In the genomic region with DNA sequence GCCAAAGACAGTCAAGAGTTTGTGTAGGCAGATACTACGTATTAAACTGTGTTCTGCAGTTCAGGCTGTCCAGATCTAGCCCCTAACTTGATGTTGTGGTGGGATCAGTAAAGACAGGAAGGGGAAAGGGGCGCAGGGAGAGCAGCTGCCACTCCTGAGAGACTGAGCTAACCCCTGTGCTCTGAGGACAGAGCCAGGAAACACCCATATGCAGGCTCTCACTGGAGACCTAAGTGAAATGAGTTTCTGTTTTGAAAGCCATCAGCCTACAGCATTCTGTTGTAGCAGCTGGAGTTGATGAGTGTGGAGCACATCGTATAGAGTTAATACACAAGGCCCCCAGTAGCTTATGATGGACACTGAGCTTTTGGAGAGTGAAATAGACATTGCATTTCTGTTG, we compare ENCODE assay signal across 28 mouse cellular contexts.
A peak's percentile ranks its signal among the peaks of the same experiment; 100 is the strongest.
DNase-seq lines count a peak whose midpoint lies in the region; ATAC-seq and TF ChIP-seq lines count a peak whose summit lies in the region.
"Had no signal": no experiment of that assay in that cellular context is flagged by ENCODE, and none has a peak within 500 bp of the region (broad histone marks: within the 10 kb centered on the region; RNA-seq: fewer than 3 reads in every experiment).

No protein-coding gene starts in this region.

- no peak for TF ChIP-seq POLR2A in liver, adult 2 months (IDR thresholded peaks at IDR 0.05; ENCODE audit: extremely low read depth, insufficient read depth, low read length)

- ATAC-seq in CD4-positive, CD25-positive, alpha-beta regulatory T cell, adult 4 months = peak; percentile 56
- ATAC-seq in hematopoietic stem cell, adult 5-6 weeks (replicated peaks in 1 of 2; ENCODE audit: insufficient read depth in 1 of 2, low FRiP score in 2 of 2, low TSS enrichment in 1 of 2, low read depth in 1 of 2, poor library complexity in 2 of 2, severe bottlenecking in 2 of 2) = peak; percentile 53 to 69; a peak in 3 of 4 replicates
- ATAC-seq in midbrain, postnatal 0 days (ENCODE audit: low FRiP score) = no peak
- ATAC-seq: forebrain, embryonic 16.5 days; hindbrain, embryonic 16.5 days; intestine, embryonic 15.5 days had no signal

- H3K4me1 ChIP-seq in liver, adult 2 months (ENCODE audit: control insufficient read depth, insufficient read depth, low read length) = peaks cover 19% of the 10 kb centered on the region
- no peaks in the 10 kb centered on the region for H3K4me1 ChIP-seq in midbrain, postnatal 0 days (ENCODE audit: insufficient read depth, low read length)

- peak overlapping the region; percentile 27; the same call in 1 of the 2 replicates for H3K4me3 ChIP-seq in liver, adult 2 months (ENCODE audit: insufficient read depth, low read depth, low read length)
- no peak overlapping the region for H3K4me3 ChIP-seq in midbrain, postnatal 0 days (ENCODE audit: low read depth, low read length)
- H3K4me3 ChIP-seq: erythroblast, embryonic 14.5 days; intestine, embryonic 15.5 days; limb, embryonic 13.5 days; midbrain, embryonic 12.5 days; neural tube, embryonic 15.5 days had no signal

- peaks cover 44% of the 10 kb centered on the region for H3K79me2 ChIP-seq in liver, adult 2 months (ENCODE audit: control insufficient read depth, insufficient read depth, low read length)

- no peaks in the 10 kb centered on the region for H3K36me3 ChIP-seq in liver, adult 2 months (ENCODE audit: control insufficient read depth, insufficient read depth, low read length)
- H3K36me3 ChIP-seq in midbrain, postnatal 0 days (ENCODE audit: insufficient read depth, low read length) = no peaks in the 10 kb centered on the region
- H3K36me3 ChIP-seq: intestine, embryonic 15.5 days; limb, embryonic 13.5 days; midbrain, embryonic 12.5 days; neural tube, embryonic 15.5 days had no signal

- peak overlapping the region; percentile 72 for H3K27ac ChIP-seq in liver, adult 2 months (replicated peaks; ENCODE audit: insufficient read depth, low read depth, low read length)
- H3K27ac ChIP-seq in midbrain, postnatal 0 days (ENCODE audit: low read depth, low read length) = no peak overlapping the region
- H3K27ac ChIP-seq: intestine, embryonic 15.5 days; kidney, postnatal 0 days; limb, embryonic 13.5 days; liver, embryonic 14.5 days; midbrain, embryonic 12.5 days; neural tube, embryonic 15.5 days; stomach, postnatal 0 days had no signal

- no peaks in the 10 kb centered on the region for H3K27me3 ChIP-seq in liver, adult 2 months (ENCODE audit: control insufficient read depth, insufficient read depth, low read length)
- no peaks in the 10 kb centered on the region for H3K27me3 ChIP-seq in midbrain, postnatal 0 days (ENCODE audit: insufficient read depth, low read length)
- H3K27me3 ChIP-seq: intestine, embryonic 15.5 days; limb, embryonic 13.5 days; midbrain, embryonic 12.5 days; neural tube, embryonic 15.5 days had no signal

- TF ChIP-seq CTCF in liver, adult 2 months (IDR thresholded peaks at IDR 0.05; ENCODE audit: low read depth, low read length) = no peak
- TF ChIP-seq CTCF in midbrain, postnatal 0 days (IDR thresholded peaks at IDR 0.05) = no peak

- WGBS in liver, adult 2 months = 45% methylated on average over 3 of the region's 3 CpGs
- 82% methylated on average over 3 of the region's 3 CpGs for WGBS in midbrain, postnatal 0 days

- intact Hi-C loops in heart, postnatal 10 days (cut with DNase I) = no loop called here

- H3K9ac ChIP-seq in liver, adult 2 months (ENCODE audit: low read depth, low read length) = peak overlapping the region; percentile 78; the same call in 1 of the 2 replicates
- H3K9ac ChIP-seq in midbrain, postnatal 0 days (replicated peaks; ENCODE audit: low read length, poor library complexity, severe bottlenecking) = no peak overlapping the region
- H3K9ac ChIP-seq: intestine, embryonic 15.5 days; limb, embryonic 13.5 days; liver, embryonic 14.5 days; lung, embryonic 14.5 days; midbrain, embryonic 12.5 days; neural tube, embryonic 15.5 days had no signal

- no peak for DNase-seq in liver, adult 2 months (ENCODE audit: extremely low read depth, low read depth, low spot score)
- DNase-seq in liver = no peak
- DNase-seq in thymus, postnatal 25 days = peak; percentile 38
- no peak for DNase-seq in heart, postnatal 10 days
- no peak for DNase-seq in midbrain, postnatal 0 days (ENCODE audit: low spot score)
- DNase-seq: adrenal gland, postnatal 36 days; cerebellum, adult 18-20 months; cerebellum, postnatal 10 days; gastrocnemius, postnatal 10 days; kidney, adult 2 months; kidney, postnatal 4 days; lung, embryonic 14.5 days; lung, postnatal 14 days; retina, postnatal 1 day; right cerebral cortex, postnatal 25 days; spleen, adult 18-20 months had no signal

- H3K9me3 ChIP-seq in midbrain, postnatal 0 days (ENCODE audit: low read length) = no peaks in the 10 kb centered on the region
- H3K9me3 ChIP-seq: intestine, embryonic 15.5 days; limb, embryonic 13.5 days; midbrain, embryonic 12.5 days; neural tube, embryonic 15.5 days had no signal

- H3K4me2 ChIP-seq in midbrain, postnatal 0 days (ENCODE audit: low read depth, low read length, poor library complexity, severe bottlenecking) = no peak overlapping the region
- H3K4me2 ChIP-seq: intestine, embryonic 15.5 days; limb, embryonic 13.5 days; lung, embryonic 14.5 days; midbrain, embryonic 12.5 days; neural tube, embryonic 15.5 days had no signal
